Mouse (Mus musculus) gastrocnemius, postnatal 25 days (tissue): Measurements from ENCODE around the gene Mprip. TPM values are rescaled to one million over a fixed set of nuclear protein-coding genes. Genes with fewer than 3 reads are reported as not detected.

Experiments used
- DNase-seq: peaks from one replicate; pipeline ENCODE4 v3.0.0; 2022
- total RNA-seq, 2 experiments: library from RNA; stranded (reverse); gene quantifications; 1 replicate in 1 of 2; 2 replicates in 1 of 2; pipeline ENCODE4 v1.2.3; 2021

Gene Mprip
- total RNA-seq, 2 experiments from 2014 or later, result 71.9 to 86.7 TPM

DNA sequence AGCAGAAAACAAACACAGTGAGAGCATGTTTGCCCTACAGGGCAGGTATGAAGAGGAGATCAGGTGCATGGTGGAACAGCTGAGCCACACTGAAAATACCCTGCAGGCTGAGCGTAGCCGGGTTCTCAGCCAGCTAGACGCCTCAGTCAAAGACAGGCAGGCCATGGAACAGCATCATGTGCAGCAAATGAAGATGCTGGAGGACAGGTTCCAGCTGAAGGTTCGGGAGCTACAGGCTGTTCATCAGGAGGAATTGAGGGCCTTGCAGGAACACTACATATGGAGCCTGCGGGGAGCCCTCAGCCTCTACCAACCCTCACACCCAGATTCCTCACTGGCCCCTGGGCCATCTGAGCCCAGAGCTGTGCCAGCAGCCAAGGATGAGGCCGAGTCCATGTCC, 99.7 kb downstream of the Mprip start:
- DNase-seq, result no peak

DNA sequence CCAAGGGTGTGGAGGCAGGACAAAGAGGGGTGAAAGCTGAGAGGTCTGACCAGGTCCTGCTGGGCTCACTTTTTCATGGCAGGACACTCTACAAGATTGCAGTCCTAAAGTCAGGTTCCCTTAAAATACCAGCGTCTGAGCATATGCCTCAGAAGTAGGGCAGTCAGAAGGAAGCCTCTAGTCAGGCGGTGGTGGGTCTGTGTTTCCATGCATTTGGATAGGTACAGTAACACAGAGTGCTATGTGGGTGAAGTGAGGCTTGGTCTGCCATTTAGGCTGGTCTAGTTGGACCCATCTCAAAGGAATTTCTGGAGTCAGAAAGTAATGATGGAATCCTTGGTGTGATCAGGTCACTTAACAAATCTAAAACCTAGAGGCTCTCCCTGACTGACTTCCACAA, 108.2 kb downstream of the Mprip start:
- no peak for DNase-seq

DNA sequence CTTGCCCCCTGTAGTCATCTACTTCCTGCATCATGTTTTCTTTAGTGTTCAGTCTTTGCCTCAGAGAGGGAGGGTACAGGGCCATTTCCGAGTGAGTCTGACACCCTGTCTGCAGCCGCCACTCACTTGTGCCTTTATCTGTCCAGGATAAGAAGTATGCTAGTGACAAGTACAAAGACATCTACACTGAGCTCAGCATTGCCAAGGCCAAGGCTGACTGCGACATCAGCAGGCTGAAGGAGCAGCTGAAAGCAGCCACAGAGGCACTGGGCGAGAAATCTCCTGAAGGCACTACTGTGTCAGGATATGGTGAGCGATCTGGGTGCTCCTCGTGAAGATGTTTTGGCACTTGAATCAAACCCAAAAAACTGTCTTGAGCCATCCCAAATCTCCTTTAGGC, 108.6 kb downstream of the Mprip start:
- no peak for DNase-seq

DNA sequence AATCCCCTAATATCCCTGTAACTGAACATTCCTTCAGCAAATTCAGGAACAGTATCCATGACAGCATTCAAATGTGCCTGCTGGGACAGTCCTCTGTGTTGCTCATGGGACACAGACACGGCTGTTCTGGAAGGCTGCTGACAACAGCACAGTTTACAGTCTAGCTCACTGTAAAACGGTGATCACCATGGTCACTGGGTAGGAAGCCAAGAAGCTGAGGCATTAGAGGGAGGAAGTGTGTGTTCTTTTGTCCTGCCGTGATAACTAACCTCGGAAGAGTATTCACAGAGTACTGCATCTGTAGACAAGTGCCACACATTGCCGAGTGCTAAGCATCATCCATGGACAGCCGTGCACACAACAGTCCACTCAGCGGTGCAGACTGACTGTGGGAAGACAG, 109.6 kb downstream of the Mprip start:
- DNase-seq, result no peak

DNA sequence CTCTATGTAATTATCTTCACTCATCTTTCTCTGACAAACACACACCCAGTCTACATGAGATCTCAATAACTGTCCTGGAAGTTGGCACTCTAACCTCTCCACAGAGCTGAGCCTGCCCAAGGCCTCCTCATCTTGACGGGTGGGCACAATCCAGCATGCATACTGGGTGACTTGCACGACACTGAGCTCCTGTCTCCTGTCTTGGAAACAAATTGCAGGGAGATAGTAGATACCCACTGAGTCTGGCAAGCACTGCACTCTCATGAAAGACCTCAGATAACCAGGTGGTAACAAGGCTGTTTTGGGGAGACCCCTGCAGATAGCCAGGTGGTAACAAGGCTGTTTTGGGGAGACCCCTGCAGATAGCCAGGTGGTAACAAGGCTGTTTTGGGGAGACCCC, 111.2 kb downstream of the Mprip start:
- no peak for DNase-seq

DNA sequence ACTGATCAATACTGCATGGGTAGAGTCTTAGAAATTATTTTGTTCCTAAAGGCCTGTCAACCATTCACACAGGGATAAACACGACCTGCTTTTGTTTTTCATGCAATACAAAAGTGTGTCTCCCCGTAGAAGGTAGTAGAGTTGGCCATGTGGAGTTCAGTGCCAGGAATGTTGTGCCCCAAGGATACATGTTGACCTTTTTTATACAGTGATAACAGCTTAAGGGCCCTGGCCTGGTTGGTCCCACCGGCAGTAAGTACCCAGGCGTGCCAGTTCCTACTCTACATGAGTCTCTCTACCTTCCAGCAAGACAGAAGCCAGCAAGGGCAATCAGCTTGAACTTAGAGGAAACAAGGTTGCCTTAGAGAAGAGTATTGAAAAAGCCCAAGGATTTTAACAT, 111.8 kb downstream of the Mprip start:
- DNase-seq, result no peak

DNA sequence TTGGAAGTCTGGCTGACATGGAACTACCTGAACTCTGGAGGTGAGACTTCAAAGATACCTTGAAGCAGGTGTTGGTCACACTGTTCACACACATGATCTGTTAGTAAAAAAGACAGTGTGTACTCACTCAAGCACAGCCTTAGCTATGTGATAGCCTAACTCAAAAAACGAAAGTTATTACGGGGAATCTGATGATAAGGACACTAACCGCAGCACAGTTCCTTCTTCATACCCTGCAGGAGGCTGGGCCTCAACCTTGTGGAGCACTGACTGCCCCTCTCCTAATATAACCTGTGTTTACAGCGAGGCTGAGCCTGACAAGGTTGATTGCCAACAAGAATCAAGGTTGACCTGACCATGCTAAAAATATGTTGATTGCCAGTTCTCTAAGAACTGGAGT, 113.4 kb downstream of the Mprip start:
- DNase-seq, result no peak

DNA sequence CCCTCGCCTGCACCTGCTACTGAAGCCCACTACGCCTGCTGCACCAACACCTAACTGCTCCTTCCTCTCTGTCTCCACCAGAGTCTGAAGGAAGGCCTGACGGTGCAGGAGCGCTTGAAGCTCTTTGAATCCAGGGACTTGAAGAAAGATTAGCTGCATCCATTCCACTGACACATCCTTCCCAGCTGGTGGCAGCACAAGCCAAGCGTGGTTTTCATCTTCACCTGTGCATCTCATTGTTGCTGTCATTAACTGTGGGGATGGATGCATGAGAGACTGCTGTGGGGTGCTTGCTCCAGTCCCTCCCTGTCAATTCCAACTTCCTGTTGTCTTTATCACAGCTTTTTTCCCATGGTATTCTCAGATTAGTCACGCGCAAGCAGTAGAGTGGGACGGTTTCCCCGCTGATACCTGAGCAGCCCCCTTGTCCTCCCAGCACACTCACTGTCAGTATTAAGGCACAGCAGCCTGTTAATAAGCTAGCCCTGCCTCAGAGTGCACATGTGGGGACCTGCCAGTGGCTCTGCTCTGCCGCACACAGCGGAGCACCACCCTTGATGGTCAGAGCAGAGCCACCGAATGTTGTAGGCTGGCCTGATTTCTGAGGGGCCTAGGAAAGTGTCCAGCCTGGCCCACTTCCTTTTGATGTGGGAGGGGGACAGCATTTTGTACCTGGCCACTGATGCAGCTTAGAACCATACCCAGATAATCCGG, 114.5 kb downstream of the Mprip start:
- no peak for DNase-seq

DNA sequence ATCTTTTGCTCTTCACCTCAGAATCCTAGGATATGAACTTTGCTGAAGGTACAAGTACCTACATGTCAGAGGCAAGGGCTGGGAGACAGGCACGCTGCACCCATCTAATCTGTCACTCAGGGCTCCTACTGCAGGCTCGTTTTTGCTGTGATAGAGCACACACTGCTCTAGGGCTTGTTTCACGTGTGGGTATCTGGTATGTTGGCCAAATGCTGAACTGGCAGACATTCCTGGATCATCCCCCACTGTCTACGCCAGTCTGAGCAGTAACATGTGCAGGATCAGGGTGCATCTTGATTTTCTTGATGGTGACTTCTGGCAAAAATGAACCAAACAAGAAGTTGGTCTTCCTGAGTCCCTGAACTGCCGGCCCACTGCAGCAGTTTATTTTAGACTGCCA, 116.2 kb downstream of the Mprip start:
- DNase-seq, result no peak

DNA sequence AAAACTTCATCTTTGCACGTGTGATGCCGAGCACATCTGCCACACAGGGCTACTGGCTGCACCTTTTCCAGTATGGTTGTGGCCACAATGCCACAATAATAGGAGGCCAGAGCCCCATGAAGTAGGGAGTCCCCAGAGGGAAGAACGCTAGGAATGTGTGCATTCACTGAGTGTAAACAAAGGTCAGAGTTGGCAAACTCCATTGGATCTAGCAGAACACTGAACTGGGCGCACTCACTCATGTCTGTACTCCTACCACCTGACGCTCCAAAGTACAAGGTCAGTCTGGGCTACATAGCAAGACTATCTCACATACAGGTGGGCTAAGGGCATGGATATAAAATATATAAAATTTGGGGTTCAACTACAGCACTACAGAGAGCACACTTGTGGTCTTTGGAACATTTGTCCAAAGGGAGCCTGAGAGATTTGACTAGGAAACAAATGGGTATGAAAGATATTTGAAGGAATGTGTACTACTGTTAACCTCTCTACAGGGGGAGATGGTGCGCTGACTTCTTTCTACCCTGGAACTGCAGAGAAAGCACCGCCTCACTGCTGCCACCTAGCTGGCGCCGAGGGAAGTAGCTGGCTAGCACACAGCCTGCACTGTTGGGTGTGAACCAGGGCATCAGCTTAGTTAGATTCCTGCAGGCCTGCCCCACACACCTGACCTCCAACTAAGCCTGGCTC, 117.2 kb downstream of the Mprip start:
- peak; percentile 54 for DNase-seq

DNA sequence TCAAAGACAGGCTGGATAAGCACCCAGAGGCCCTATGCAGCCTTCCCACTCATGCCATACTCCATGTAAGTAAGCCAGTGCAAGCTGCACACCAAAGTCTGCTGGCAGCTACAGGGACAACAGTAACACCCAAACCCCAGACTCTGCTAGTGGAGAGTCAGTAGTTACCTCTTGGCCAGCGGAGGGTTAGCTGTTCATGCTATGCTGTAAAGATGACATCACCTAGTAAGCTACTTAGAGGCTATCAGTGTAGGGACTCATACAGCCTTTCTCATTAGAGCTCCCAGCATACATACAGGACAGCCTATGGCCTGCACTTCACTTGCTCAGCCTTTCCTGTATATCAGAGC, 117.7 kb downstream of the Mprip start:
- no peak for DNase-seq

DNA sequence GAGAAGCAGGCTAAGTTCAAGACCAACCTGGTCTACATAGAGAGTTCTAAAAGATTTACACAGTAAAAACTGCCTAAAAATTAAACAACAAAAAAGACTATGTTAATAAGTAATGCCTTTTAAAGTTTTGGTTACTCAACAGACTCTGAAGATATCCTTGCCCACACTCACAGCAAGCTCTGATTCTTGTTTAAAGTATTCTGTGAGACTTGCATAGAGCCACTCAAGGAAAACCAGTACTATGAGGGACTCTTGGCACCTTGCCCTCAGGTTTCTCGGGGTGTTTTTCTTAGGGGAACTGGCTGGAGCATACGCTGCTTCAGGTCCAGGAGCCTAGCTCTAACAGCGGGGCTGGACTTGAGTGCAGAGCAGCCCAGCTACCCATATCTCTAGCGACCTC, 118.3 kb downstream of the Mprip start:
- DNase-seq, result no peak

DNA sequence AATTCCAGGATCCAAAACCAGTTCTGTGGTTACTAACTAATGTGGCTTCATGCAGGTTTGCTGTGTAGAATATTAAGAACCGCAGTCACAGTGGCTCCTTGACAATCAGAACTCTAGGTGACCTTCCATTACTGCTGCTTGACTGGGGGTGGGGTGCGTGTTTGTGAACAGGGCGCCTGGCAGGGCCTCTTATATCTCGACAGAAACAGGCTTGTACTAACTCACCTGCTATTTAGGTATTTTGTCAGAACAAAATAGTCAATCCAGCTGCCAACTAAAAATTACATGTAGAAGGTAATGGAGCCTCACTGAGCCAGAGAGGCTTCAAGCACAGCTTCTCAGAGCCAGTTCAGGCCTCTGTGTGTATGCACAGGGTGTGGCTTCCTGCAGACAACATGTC, 119.1 kb downstream of the Mprip start:
- DNase-seq, result no peak

DNA sequence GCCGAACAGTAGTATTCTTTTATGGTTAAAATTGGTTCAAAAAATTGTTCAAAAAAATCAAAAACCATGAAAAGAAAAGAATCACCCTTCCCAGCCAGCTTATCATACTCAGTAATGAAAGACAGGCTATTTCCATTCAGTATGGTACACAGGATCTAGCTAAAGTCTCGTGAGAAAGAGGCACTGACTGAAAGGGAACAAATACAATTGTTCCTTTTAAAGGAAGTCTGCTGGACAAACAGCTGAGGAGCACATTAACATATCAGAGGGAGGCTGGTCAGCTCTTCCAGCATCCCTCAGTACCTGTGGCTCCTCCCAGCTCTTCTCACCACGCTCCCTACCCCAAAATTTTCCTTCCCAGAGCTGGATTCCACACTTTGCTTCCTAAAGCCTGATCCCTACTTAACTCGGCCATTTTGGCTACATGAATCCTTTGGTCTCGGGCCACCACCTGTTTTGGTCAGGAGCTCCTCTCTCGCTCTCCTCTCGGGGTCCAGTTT, 121.0 kb downstream of the Mprip start:
- no peak for DNase-seq

DNA sequence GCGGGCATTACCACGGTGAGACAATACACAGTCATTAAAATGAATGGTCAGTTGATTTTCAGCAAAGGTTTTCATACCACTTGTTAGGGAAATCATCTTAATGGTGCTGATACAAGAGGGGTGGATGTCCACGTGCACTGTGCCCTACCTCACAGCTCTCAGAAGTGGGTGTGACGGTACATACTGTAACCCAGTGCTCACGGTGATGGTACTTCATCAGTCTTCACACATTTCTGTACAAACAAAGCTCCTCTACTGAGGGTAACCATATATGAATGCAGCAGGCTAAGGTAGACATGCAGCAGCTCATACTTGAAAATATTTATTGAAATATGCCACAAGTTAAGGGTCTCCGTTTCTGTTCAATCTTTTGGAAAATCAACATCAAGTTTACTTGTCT, 122.5 kb downstream of the Mprip start:
- DNase-seq, result no peak

DNA sequence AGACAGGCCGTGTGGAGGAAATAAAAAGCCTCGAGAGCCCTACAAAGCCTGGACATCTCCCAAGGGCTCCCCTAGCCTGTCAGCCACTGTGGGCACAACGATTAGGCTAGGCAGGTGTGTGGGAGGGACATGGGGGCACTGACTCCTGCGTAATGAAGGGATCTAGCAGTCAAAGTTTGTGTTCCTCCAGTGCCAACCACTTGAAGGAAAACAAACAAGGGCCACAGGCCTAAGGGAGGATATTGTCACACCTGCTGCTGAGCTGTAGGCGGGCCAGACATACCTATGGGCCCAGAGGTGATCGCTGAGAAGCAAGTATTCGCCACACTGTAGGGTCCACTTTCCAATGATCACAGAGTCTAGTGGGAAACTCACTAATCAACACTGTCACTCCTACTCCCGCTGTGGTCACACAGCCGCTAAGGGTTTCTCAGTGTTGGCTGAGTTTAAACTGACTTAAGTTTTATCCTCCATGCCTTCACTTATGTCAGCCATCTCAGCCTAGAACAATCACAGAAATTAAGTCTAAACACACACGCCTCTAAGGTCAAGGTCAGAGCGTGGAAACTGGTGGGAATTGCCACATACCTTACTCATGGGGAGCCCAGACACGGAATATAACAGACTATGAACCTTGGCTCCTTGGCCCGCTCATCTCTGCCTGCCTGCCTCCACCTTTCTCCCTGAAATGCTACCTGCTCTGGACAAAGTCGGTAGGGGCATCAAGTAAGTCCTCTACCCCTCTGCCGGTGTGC, 125.5 kb downstream of the Mprip start:
- peak; percentile 2 for DNase-seq

DNA sequence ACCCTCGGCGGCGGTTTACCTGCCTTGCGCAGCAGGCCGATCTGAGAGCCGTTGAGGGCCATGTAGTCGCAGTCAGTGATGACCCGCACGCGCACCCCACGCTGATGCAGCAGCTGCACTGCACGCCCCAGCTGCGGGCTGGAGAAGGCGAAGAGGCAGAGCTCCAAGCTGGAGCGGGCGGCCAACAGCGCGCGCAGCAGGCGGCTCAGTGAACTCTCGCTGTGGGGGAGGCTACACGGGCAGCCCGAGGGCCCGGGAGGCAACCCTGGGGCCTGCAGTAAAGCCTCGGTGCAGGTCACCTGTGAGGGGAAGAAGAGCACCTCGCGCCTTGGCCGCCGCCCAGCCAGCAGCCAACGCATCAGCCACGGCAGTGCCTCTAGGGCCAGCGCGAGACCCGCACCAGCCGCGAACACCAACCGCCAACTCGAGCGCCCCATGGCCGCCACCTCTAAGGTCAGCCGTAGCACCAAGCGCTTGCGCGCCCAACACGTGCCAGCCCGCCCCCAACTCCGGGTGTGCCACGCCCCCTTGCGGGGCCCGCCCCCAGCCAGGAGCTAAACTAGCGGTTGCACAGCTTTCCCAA, 126.2 kb downstream of the Mprip start, which contains the start of gene Pld6:
Gene Pld6 (minus strand): TSS at position 447 of the 583 bp plus-strand sequence.
- peak; percentile 25 for DNase-seq

DNA sequence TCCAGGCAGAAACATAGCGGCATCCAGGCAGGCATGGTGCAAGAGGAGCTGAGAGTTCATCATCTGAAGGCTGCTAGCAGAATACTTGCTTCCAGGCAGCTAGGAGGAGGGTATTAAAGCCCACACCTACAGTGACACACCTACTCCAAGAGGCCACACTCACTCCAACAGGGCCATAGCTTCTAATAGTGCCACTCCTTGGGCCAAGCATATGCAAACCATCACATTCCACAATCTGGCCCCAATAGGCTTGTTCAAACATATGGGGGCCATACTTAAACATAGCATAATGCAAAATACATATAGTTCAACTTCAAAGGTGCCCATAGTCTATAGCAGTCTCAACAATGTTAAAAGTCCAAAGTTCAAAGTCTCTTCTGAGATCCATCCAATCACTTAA, 128.2 kb downstream of the Mprip start:
- DNase-seq, result peak; percentile 3

DNA sequence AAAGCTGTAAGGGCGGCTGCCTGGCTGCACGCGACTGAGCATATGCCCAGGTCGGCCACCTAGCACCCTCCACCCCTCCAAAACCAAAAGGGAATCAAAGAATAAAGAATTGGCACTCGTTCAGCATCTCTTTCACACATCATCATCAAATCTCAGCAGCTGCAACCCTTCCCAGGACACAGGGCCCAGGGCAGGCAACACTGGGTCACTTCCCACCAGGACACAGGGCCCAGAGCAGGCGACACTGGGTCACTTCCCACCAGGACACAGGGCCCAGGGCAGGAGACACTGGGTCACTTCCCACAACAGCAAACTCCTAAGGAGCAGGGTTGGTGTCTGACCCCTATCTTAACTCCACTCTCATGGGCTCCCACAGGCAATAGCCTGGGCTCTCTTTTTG, 132.3 kb downstream of the Mprip start:
- DNase-seq, result no peak

DNA sequence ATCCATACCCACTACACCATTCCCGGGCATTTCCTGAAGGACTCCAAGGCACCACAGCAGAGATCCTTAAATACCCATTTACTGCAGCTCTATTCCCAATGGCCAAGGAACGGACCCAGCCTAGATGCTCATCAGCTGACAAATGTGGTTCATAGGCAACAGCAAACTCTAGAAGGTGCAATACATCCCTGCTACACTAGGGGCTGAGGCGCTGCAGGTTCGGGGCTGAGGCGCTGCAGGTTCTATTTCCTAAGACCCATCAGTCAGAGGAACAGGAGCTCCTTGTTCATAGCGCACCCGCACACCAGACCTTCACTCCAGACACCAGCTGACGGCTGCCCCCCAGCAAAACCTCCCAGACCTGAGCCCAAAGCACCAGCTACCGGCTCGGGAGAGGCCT, 139.3 kb downstream of the Mprip start:
- no peak for DNase-seq

DNA sequence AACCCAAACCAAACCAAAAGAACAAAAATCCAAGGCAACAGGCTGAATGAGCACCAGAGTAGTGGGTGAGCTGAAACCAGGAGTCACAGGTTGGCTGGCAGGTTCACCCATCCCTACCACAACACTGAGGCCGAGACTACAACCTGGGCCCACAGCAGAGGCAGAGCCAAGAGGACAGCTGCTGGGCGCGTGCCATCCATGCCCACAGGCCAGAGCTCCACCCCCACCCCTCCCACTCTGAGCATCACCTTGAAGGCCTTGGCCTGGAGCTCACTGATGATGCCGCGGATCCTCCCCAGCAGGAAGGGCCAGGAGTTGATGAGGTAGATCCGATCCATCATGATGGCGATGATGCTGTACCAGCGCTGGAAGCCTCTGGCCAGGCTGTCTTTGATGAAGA, 140.8 kb downstream of the Mprip start:
- no peak for DNase-seq

DNA sequence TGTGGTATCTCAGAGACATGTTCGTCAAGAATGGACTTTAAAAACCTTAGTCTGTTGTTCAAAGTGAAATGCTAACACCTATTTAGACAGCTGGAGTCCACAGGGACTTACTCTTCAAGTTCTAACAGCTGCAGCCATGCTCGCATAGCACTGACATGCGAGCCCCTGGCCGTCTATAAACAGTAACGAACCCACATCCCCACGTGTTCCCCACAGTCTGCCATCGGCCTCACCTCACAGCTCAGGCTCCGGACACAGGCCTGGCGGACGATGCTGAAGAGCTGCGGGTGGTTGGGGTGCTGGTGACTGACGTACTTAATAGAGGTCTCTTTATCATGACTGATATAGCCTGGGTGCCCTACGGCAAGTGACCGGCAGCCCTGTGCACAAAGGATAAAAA, 142.4 kb downstream of the Mprip start:
- no peak for DNase-seq
